Mouse (Mus musculus) right cerebral cortex, adult 2 months (tissue): ENCODE data around the gene Rassf8.
A peak's percentile ranks its signal among the peaks of the same experiment; 100 is the strongest.

ENCODE experiments used
- DNase-seq, 2 experiments: peaks; one replicate each; pipeline ENCODE4 v3.0.0; 2021 to 2022; ENCODE audit warnings: low spot score in 2 of 2

Gene Rassf8

GRCm38 (mm10) chr6:145747671-145748640, 1.4 kb downstream of the Rassf8 start:
- DNase-seq = no peak

- no peak for DNase-seq
Observed at GRCm38 (mm10) chr6:145750394-145750793, 3.8 kb downstream of the Rassf8 start.

DNA sequence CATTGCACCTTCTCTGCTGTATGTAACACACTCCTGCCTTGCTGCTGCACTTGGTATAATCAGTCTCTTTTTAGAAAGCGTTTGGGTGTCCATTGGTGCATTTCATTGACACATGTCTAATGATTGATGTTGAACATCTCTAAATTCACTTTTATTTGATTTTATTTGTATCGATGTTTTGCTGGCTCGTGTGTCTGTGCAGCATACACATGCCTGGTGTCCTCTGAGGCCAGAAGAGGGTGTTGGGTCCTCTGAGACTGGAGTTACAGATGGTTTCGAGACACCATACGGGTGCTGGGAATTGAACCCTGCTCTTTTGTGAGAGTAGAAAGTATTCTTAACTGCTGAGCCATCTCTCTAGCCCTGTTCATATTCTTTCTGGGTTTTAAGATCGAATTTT, 6.7 kb downstream of the Rassf8 start:
- DNase-seq = no peak

- DNase-seq = no peak
Observed at GRCm38 (mm10) chr6:145754416-145754815, 7.9 kb downstream of the Rassf8 start.

DNA sequence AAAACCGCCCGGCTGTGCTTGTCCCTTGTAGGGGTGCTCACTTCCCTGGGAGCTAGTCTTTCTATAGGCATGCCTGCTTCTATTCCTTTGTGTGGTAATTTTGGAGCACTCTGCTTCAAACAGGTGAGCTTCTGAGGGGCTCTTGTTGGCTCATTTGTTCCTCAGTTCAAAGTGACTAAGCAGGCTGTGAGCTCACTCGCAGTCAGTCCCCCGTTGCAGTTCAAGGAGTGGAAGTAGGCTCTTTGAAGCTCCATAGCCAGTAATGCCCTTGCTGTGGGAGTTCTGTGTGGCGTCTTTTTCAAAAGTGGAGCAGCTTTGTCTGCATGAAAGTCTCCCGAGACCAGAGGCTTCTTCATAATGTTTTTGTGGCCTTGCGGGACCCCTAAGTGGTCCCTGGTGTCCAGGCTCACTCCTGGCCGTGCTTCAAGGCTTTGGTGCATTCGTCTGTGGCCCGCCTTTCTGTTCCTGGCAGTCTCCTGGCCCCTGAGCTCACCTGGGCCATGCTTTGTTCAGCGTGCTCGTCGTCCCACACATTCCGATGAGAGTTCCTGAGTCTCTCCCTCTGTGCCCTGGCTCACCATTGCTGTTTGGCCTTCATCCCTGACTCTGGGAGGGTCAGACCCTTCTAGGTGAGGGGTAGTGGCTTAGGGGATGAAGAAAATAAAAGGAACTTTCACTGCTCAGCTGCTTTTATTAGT, 9.5 kb downstream of the Rassf8 start:
- DNase-seq = no peak

DNA sequence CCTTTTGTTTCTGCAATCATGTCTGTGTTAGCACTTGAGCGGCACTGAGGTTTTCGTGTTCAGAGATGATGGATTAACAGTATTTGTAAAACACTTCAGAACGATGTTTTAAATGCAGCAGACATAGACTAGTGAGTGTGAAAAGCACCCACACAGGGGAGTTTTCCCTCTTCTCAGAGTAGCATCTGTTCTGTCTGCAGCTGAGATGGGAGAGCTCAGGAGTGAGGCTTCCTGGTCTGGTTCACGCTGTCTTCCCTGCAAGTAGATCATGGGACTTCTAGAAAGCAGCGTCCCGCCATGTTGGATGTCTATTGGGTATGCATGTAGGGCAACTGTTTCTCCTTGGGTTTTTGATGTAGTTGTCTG, 10.1 kb downstream of the Rassf8 start:
- peak in 1 of 2 experiments; percentile 21 for DNase-seq

DNA sequence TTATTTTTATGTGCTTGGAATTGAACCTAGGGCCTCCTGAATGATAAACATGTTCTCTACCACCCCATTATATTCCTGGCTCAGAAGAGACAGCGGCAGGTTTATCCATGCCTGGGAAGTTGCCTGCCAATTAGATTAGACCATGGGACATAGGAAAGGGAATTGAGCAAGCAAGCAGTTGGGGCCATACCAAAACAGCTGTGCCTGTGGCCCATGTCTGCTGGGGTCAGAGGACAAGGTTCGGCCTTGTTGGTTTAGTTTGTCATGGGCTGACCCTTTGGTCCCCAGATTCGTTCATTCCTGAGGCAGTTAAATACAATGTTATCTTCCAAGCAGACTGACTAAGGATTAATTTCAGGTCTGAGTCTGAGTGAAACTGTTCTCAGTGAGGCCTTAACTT, 10.8 kb downstream of the Rassf8 start:
- no peak for DNase-seq

DNA sequence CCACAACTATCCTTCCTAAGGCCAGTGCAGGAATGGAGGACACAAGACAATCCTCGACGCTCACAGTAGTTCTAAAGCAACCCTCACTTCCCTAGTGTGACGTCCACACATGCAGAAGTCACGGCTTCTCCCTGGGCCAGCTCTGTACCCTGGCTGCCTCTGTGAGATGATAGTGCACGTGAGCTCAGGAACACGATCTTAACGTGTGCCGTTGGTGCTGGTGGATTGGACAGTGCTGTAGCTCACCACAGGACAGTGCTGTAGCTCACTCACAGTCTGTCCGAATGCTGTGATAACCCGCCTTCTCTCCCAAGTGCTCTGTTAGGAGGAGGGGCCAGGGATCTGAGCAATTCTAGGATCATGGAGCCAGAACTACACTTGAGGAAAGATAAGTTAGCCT, 12.1 kb downstream of the Rassf8 start:
- DNase-seq = no peak

GRCm38 (mm10) chr6:145759432-145759831, 12.9 kb downstream of the Rassf8 start:
- no peak for DNase-seq

- DNase-seq = no peak
Observed at GRCm38 (mm10) chr6:145760246-145761016, 13.9 kb downstream of the Rassf8 start.

DNA sequence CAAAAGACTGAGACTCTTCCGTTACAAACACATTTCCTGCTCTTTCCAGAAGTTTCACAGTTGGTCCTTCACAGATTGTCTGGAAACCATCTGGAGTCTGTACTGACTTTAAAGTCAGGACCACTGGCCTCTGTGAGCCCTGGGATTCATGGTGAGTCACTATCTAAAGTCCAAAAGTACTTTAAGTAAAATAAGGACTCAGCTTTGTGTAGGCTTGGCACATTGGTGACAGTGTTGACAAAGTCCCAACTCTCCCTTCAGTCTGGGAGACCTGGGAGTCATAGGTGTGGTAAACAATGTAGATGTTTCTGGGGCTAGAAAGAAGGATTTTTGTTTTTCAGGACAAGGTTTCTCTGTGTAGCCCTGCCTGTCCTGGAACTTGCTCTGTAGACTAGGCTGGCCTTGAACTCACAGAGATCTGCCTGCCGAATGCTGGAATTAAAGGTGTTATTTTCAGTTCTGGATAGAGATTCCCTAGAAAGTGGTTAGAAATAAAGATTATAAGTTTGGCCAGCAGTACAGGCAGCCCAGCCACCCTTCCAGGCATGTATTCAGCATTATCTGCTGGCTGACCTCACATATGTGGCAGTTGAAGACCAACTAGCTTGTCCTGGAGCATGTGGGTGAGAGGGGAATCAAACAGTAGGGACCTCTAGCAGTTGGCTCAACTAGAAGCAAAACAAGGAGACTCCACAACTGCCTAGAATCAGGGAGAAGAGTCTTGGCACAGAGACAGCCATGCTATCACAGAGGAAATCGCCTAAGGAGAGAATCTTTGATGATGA, 14.8 kb downstream of the Rassf8 start:
- DNase-seq = no peak

- DNase-seq = no peak
Observed at GRCm38 (mm10) chr6:145762016-145762415, 15.5 kb downstream of the Rassf8 start.

DNA sequence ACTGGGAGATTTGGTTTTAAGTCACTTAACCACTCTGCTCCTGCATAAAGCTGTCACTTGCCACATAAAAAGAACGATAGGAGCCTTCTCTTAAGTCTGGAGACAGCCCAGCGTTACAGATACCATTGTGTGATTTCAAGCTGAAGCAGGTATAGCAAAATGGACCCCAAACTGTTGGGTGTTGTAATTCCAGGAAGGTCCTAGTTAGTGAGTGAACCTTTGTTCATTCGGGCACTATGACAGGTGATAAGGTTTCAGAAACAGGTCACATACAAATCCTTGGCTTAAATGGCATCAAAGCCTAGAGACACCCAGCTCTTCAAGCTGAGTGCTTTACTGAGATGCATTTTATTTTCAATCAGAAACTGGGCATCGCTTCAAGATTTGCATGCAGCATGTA, 16.5 kb downstream of the Rassf8 start:
- DNase-seq = no peak

- no peak for DNase-seq
Observed at GRCm38 (mm10) chr6:145765011-145765410, 18.5 kb downstream of the Rassf8 start.

DNA sequence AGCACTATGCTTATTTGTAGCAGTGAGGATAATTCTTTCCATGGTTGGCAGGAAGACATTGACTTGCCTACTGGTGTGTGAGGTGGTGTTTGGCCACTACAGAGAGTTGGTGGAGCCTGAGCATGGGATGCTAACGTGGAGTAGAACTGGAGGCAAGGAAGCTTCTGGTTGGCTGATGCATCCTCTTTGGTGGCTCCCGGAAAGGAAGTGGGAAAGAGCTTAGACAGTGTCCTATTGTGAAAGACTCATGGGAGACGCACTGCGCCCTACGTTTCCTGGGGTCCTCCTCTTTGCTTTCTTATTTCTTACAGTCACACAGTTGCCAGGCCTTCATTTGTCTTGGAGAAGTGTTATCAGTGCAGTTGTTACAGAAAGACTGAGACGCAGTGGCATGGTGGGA, 20.4 kb downstream of the Rassf8 start:
- DNase-seq = no peak

DNA sequence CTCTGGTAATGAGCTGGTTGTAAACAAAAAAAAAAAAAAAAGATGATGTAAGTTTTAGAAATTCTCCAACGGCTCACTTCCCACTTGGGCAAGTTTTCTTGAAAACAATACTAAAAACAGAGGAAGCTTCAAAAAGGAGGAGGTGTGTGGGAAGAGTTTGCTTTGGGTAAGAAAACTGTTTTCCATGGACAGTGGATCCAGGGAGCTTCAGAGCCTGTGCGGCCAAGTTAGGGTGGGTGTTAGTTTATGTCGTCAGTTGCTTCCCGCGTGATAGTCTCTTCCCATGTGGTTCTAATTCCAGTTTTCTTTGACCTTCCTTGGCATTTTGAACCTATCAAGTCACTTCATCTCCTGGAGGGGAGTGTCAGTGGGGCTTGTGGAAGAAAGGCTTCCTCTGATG, 21.1 kb downstream of the Rassf8 start:
- DNase-seq = no peak

DNA sequence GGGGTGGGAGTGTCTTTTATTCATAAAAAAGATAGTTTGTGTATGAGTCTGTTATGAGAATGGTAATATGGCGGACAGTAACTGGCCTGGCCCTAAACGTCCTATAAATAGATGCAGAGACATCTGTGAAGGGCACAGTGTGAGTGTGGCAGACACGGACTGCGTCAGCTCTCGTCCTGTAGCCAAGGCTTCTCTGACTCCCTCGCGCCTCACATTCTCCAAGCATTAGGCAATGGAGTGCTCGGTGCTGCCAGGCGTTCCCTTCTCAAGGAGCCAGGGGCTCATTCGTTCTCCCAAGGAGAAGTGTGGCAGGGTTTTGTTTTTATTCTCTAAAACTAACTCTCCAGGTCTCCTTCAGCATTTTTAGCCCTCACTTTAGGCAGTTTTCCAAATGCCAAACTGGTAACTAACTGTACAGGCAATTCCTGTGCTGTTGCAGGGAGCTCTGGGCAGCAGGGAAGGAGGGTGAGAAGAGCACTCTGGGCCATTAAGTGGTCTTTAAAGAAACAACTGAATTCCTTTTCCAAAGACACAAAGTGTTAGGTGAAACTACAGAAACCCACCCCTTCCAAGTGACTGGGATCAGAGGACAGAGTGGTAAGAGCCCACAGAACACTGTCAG, 22.2 kb downstream of the Rassf8 start:
- no peak for DNase-seq

DNA sequence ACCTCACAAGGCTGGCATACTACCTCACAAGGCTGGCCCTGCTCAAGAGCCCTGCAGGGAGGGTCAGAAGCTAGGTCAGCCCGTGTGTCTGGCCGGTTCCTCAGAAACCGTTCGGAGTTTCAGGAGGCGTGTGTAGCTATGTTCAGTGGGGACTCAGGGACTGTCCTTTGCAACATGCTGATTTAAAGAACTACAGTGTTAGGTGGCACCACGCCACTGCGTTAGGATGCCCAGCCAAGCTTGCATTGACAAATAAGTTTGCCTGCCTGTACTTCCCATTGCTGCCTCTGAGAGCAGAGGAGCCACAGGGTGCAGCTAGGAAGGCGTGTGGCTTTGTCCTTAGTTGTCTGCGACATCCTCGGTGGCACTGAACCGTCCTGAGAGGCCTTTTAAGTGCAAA, 23.3 kb downstream of the Rassf8 start:
- DNase-seq = no peak

GRCm38 (mm10) chr6:145770272-145771000, 23.9 kb downstream of the Rassf8 start:
- no peak for DNase-seq

DNA sequence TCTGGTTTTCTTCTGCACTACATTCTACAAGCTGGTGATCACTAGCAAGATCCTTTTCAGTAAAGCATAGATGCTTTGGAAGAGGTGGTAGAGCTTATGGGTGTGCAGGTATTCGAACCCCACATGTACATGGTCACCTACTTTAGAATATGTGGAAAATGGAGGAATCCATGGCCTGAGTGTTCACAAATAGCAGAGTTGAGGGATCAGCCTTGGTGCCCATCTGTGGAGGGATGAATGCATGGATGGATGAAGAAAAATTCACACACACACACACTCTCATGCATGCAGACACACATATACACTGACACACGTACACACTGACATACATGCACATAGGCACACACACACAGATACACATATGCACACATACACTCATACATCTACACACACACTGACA, 27.9 kb downstream of the Rassf8 start:
- DNase-seq = no peak
